Mouse (Mus musculus) induced T-regulatory cell, adult 2 months (primary cell): ENCODE results near the gene Spint2.

ENCODE experiments used
- DNase-seq: peaks from one replicate; pipeline ENCODE4 v3.0.0-alpha.2; 2012; ENCODE audit warnings: low read depth

Gene Spint2

DNA sequence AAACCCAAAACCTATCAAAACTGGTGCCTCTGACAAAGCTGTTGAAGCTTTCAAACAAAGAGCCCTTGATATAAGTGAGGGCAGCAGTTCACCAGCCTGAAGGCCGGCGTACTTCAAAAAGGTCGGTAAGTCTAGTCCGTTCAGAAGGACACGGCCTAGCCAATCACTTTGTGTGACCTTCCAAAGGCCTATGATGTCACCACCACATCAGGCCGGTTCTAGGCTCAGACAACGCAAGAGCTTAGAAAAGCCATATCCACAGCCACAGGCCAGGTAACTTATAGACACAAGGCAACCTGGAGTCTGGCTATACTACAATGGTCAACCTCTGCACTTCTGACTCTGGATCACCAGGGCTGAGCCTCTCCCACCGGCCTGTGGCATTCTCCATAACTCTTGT, 1.8 kb downstream of the Spint2 start:
- DNase-seq: no peak

DNA sequence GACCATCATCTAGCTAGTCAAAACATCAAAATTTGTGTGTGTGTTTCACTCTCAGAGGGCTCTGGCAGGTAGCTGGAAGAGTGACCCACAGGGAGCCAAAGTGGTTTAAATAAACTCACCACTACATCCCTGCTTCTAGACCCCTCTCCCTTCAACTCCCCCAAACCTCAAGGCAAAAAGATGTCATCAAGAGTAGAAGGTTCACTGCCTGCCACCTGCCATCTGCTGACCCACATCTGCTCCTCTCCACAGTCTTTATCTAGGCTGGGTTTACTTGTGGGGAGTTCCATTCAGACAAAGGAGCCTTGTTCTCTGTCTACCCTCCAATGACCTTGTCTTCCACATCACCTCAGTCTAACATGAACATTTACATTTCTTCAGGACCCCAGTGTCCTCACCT, 2.5 kb downstream of the Spint2 start:
- DNase-seq: no peak

DNA sequence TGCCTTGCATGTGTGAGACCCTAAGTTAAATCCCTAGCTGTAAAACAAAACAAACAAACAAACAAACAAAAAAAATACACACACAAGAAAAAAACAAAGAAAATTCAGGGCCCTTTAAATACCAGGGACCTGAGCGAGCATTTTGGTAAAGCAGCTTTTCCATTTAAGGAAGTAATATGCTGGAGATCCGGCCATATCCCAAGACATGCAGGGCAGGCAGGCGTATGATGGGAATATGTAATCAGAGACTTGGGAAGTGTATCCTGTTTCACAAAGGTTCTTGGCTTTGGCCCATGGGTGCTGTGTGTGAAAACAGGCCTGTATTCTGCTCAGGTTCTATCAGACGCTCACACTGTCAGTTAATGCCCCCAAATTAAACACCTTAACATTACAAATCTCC, 4.2 kb downstream of the Spint2 start:
- DNase-seq: no peak

DNA sequence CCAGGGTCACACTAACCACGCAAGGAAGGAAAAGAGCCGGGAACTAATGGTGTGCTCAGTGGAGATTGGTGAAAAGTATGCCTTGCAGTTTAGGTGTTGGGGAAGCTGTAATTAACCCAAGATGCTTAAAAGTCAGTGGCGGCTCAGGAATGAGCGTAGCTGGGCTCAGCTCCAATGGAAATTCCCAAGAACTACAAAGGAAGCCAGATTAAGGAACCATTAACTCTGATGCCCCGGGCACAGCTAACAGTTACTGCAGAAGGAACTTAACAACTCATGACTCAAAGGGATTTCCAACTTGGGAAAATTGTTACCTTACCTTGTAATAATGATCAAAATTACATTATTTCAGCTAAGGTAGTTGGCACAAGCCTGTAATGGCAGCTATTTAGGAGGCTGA, 5.0 kb downstream of the Spint2 start:
- DNase-seq: no peak

DNA sequence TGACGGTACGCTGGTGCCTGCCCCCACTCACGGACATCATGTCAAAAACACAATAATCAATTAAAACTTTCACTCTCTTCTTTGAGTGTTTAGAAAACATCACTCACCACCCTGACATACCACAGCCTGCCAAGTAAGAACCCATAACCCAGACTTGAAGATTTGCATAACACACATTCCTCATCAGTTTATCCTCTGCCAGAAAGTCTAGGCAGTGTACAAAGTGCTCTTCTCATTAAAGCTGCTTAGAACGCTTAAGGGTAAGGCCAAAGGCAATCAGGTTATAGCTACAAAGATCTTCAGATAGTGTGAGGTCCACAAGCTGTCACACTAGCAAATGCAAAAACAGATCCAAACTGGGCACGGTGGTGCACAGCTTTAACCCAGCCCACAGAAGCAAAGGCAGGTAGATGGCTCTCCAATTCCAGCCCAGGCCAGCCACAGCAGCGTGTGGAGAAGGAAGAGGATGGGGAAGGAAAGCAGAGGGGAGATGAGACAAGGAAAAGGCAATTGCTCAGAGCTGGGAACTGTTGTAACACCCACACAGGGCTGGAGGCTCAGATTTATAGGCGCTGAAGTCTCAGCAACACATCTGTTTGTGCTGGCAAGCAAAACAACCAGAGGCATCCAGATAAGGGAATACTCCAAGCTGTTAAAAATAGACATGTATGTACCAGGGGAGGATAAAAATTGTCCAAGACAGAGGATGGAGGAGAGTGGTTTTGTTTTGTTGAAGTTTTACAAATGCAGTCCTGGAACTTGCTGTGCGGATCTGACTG, 9.8 kb downstream of the Spint2 start:
- no peak for DNase-seq

DNA sequence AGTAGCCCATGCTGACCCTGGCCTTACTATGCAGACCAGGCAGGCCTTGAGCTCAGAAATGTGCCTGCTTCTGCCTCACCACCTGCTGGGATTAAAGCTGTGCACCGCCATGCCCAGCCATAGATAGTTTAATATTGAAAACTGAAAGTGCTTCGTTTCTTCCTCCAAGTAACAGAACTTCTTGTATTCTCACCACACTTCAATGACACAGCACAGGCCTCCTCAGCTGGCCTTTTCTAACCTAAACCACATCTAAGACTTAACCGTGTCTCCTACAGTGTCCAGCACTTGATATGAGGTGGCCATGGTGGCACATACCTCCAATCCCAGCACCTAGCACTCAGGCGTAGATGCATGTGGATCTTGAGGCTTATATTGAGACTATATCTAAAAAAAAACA, 11.3 kb downstream of the Spint2 start:
- DNase-seq: no peak

DNA sequence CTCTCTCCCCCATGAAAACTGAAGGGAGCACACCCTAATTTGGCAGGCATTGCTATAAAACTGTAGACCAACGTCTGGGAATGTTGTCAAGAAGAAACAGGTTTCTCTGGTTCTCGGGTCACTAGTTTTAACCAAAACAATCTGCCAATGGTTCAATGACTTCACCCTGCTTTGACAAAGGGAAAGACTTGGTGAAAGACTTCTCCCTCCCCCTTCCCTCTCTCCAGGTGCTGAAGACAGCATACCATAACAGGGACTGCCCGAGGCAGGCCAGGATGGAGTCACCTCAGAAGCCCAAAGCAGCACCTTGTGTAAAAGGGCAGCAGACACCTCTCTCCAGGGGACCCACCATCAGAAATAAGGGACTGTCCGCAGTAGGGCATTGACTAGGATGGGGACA, 14.8 kb downstream of the Spint2 start:
- no peak for DNase-seq

DNA sequence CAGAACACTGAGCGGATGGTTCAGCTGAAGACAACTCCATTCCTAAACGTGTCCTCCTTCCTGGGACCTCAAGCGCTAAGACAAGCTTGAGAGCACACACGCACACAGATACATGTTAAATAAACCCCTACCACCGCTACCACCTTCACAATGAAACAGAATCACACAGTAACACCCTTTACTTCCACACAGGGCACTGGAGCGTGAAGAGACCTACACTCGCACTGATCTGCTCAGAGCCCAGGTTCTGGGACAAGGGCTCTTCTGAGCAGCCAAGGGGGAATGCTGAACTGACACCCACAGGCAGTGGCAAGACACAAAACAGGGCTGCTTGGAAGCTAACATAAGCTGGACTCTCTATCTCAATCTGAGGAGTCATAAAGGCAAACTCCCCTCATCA, 16.1 kb downstream of the Spint2 start:
- DNase-seq: no peak

DNA sequence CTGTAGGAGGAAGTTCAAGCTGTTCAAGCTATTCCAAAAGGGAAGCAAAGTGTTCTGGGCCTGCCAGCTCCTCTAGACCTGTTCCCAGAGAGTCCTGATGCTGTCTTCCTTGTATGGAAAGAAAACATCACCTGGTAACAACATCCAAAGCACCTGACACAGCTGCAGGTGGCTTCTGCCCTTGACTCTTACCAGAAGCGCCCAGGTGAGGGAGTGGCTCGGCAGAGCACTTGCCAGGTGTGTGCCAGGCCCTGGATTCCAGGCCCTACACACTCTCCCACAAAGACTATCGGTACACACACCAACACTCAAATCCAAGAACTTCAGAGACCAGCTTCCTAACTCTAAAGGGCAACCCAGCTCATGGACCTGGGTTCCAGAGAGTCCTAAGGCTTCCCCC, 17.9 kb downstream of the Spint2 start:
- no peak for DNase-seq

DNA sequence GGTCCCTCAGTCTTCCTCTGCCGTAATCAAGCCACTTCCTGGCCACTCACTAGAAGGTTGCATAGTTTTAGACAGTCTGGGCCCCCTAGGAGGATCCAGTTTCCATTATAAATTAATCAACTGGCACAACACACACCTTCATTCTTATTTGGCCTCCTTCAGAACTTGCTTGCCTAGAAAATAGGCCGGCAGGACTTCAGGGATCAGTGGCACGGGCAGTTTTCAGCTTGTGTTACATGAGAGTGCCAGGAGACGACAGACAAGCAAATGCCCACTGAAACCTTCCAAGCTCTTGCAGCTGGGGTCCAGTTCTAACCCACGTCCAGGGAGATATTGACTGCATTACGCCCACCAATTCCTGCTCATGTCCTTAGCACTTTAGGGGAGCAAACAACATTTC, 19.6 kb downstream of the Spint2 start:
- DNase-seq: no peak

DNA sequence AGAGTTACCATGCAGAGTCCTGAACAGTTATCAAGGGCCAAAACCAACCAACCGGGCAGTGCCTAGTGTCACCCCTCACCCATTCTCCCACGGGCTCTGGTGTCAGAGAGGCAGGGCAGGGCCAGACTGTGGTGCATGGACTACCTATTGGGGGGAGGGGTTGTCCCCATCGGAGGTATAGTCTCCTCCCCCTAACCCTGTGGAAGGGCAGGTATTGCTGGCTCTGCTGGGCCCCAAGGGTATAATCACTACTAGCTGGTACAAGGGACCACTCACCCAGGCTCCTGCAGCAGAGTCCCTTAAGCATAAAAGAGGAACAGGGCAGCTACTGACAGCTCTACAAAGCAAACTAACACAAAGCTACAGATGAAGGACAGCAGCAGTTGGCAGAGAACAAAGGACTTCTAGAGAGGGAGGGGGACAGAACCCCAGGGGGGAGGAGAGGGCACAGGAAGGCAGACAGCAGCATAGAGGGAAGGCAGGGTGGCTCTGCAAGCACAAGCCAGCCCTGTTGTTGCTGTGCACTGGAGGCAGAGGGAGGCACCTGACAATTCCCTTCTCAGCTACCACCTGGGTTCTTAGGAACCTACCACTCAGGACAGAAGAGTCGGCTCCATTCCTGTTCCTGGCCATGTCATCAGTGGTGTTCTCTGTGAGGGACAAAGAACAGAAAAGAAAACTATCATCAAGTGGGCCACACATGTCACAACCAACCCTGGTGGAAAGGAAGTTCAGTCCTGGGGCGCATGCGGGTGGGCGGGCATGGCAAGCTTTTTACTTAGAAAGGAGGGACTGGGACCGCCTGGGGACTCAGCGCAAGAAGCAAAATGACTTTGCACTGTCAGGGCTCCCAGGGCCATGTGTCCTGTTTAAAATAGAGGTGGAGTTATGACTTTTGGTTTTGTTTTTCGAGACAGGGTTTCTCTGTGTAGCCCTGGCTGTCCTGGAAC, 21.7 kb downstream of the Spint2 start:
- no peak for DNase-seq

DNA sequence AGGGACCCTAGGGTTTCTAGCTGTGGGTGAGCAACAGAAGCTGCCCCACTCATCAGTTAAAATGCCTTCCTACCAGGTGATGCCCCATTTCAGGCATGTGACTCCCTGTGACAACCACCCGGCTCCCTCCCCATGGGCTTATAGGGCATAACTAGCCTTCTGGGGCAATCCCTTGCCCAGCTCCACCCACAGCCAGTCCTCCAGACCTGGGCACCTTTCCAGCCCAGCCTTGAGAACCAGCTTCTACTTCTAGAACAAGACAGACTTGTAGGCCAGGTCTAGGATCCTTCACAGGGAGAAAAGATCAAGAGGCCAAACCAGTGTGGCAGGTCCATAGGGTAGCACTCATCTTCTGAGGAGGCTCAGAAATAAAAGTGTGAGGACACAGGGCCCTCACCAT, 24.3 kb downstream of the Spint2 start:
- no peak for DNase-seq

DNA sequence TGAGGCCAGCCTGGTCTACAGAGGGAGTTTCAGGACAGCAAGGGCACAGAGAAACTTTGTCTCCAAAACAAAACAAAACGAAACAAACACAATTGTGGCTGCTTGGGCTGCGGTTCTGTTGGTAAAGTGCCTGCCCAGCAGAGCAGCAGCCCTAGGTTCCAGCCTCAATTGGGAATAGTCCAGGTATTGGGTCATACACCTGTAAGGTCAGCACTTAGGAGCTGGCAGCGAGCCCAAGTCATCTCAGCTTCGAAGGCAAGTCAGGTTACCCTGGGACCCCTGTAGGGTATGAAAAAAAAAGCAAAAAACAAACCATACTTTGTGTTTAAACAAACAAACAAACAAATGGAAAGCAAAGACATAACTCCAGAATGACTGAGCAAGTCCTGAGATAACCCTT, 25.8 kb downstream of the Spint2 start:
- no peak for DNase-seq

DNA sequence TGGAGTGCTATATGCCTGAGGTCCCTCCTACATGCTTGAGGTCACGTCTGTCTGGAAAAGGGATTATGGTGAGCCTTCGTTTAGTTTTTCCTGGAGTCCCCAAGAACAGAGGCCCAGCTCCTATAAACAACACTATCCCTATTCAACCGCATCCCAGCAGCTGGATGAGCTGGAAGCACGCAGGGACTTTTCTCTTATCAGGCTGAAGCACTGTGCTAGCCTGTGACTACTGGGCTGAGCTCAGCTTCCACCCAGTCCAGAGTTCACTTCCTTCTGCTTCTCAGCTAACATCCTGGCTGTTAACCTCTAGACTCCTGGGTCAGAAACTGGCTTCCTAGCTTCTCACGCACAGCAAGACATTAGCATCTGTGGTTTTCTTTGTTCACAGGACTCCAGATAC, 27.9 kb downstream of the Spint2 start:
- DNase-seq: no peak

DNA sequence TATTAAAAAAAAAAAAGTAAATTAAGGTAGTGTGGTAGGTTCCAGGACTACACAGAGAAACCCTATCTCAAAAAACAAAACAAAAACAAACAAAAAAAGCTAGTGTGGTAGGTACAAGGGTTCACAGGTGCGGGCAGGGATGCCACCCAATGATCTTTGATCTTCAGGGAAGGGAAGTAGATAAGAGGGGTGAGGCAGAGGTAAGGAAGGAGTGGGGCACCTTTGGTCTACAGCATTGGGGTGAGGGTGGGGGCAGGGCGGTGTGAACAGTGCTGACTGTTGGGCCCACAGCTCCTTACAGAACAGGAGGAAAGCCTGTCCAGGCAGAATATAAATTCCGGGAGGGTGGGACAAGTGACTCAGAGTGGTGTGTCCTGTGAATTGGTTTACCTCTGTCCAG, 30.5 kb downstream of the Spint2 start:
- peak; percentile 44 for DNase-seq

DNA sequence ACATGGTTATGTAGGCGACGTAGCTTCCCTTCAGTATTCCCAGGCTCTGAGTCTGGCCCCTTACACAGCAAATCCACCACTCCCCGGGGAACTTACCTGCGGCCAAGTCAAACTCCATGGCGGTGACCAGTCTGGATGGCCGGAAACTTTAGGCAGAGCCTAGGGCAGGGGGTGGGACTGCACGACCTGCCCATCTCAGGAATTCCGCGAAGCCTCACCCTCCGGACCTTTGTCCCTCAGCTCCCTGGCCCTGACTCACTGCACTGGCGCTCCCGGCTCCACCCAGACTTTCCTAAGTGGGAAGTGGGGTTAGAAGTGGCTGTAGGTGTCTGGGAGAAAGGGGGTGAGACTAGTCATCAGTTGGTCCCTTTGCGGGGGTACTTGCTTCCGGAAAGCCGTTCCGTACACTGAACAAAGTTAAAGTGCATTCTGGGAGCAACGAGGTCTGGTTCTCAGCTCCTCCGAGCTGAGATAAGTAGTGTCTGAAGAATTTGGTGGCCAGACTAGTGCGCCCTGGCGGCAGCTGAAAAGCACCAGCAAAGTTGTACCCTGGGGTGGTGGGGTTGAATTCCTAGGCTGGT, 33.4 kb downstream of the Spint2 start, which contains the start of gene 2200002D01Rik:
2200002D01Rik (minus strand) TSS at position 206 of the 581 bp plus-strand sequence.
- peak; percentile 38 for DNase-seq

DNA sequence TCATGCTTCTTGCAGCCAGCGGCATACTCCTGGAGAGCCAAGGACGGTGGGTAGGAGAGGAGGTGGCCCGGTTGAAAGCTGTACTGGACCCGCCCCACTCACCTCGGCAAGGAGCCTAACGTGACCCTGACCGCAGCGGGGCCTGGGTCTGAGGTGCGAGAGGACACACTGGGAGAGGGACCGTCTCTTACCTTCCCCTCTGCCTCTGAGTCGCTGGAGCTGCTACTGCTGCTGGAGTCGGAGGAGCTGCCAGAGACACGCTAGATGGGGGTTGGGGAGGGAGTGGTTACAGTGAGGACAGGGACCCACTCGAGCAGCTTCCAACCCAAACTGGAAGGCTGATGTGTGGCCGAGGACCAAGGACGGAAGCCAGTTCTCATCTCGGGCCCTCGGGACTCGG, 34.0 kb downstream of the Spint2 start:
- no peak for DNase-seq

DNA sequence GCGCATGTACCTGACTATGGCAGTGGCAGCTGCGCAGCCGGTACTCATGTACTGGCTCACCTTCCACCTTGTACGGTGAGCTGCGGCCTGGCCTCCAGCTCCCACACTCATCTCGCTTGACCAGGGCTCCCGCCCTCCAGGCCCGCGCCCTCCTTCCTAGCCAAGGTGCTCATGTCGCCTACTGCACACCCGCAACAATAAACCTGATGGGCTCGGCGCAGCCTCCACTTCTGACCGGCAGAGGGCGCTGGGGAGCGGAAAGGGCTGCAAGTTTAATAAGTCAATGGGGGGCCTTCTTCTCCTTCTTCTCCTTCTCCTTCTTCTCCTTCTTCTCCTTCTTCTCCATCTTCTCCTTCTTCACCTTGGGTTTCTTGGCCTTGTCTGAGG, 34.4 kb downstream of the Spint2 start:
- DNase-seq: peak; percentile 84

DNA sequence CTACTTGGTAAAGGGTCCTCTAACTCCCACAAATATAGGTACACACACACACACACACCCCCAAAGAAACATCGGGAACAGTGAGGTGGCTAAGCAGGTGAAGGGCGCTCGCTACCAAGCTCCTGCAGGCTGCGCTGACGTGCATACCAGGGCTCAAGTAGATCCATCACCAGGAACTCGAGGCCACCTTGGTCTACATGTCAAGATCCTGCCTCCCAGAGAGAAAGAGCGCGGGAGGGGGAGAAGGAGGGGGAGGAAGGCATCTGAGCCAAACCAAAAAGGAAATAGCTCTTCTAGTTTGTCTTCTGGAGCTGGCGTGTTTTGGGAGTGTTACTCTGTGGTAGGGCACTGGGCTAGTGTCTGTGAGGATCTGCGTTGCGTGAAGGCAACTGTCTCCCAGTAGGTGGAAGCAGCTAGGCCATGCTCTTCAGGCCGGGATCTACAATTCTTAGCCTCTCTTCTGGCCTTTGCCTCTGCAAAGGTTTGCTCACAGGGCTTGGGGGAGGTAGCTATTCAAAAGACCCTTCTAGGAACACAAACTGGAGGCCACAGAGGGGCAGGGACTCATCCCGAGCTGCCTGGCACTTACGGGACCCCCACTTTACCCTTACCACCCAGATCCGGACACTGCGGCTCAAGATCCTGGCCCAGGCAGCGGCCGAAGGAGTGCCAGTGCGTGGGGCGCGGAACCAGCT, 34.9 kb downstream of the Spint2 start:
- no peak for DNase-seq

DNA sequence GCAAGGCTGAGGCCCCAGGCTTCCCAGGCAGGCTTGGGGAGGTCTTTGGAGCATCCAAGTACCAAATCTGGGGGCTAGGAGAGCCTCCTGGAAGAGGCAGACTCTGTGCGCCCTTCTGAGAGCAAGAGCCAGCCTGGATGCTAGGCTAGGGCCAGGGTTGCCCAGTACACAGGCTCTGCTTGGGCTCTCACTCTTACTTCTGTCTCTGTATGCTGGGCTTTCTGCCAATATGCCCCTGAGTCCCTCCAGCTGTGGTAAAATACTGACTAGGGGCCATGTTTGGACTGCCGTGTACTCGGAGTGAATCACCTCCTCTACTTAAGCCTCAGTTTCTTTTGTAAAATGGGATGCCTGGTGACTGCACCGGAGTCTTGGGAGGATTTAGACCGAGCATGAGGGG, 35.7 kb downstream of the Spint2 start:
- no peak for DNase-seq

DNA sequence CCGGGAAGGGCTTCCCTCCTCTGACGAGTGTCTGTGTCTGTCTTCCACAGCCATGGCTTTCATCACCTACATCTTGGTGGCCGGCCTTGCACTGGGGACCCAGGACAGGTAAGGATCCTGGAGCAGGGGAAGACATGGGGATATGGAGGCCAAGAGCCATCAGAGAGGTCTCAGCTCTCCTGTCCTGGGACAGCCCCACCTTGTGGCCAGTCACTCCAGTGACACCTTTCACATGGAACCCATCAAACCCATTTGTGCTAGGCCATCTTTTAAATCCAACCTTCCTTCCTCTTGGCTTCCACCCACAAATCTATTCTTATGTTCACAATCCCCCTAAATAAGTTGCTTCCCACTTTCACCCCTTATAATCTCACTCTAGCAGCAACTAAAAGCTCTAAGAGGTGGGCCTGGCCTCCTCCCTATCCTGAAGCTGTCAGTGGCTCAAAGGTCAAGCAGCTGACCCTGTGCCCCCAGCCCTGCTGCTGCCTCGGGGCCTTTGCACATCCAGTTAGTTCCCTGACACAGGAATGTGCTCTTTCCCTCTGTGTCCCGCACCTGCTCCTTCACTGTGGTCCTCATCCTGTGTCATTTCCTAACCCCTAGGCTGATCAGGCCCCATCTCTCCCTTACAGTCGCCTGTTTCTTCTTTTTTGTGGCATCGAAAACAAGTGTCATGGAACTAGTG, 36.8 kb downstream of the Spint2 start:
- peak; percentile 67 for DNase-seq
